Mouse (Mus musculus): Measurements from ENCODE around the gene Cavin4.
"Not testable (repeated sequence)": the region's sequence is repeated elsewhere in the genome, so short reads cannot be mapped to it uniquely, and the experiment has no call there.

Gene Cavin4

GRCm38 (mm10) chr4:48672915-48673314, 9.6 kb downstream of the Cavin4 start:
- no peak for DNase-seq (ENCODE audit: low spot score in 2 of 2)

- DNase-seq (ENCODE audit: low spot score in 2 of 2), result no peak
These were observed 11.1 kb downstream of the Cavin4 start for GRCm38 (mm10) chr4:48674412-48674811.

GRCm38 (mm10) chr4:48676570-48677185, 13.4 kb downstream of the Cavin4 start:
- no peak for DNase-seq (ENCODE audit: low spot score in 2 of 2)

- DNase-seq (ENCODE audit: low spot score in 2 of 2), result no peak
These were observed 14.0 kb downstream of the Cavin4 start for GRCm38 (mm10) chr4:48677276-48677675.

- DNase-seq (ENCODE audit: low spot score in 2 of 2), result no peak
These were observed 14.5 kb downstream of the Cavin4 start for GRCm38 (mm10) chr4:48677812-48678211.

GRCm38 (mm10) chr4:48678793-48679192, 15.5 kb downstream of the Cavin4 start:
- DNase-seq (ENCODE audit: low spot score in 2 of 2), result no peak

GRCm38 (mm10) chr4:48679728-48680127, 16.4 kb downstream of the Cavin4 start:
- DNase-seq (ENCODE audit: low spot score in 2 of 2), result not testable (repeated sequence)

GRCm38 (mm10) chr4:48680214-48680613, 16.9 kb downstream of the Cavin4 start:
- DNase-seq (ENCODE audit: low spot score in 2 of 2), result no peak

- DNase-seq (ENCODE audit: low spot score in 2 of 2), result no peak
These were observed 17.5 kb downstream of the Cavin4 start for GRCm38 (mm10) chr4:48680648-48681343.

- DNase-seq (ENCODE audit: low spot score in 2 of 2), result no peak
These were observed 19.8 kb downstream of the Cavin4 start for GRCm38 (mm10) chr4:48683126-48683525.

GRCm38 (mm10) chr4:48683633-48684209, 20.4 kb downstream of the Cavin4 start:
- not testable (repeated sequence) for DNase-seq (ENCODE audit: low spot score in 2 of 2)

- DNase-seq (ENCODE audit: low spot score in 2 of 2), result no peak
These were observed 21.4 kb downstream of the Cavin4 start for GRCm38 (mm10) chr4:48684593-48685187.

GRCm38 (mm10) chr4:48688148-48688547, 24.8 kb downstream of the Cavin4 start:
- DNase-seq (ENCODE audit: low spot score in 2 of 2), result no peak

GRCm38 (mm10) chr4:48690640-48691039, 27.3 kb downstream of the Cavin4 start:
- DNase-seq (ENCODE audit: low spot score in 2 of 2), result no peak

- DNase-seq (ENCODE audit: low spot score in 2 of 2), result no peak
These were observed 28.6 kb downstream of the Cavin4 start for GRCm38 (mm10) chr4:48691793-48692437.

- DNase-seq (ENCODE audit: low spot score in 2 of 2), result no peak
These were observed 29.5 kb downstream of the Cavin4 start for GRCm38 (mm10) chr4:48692736-48693292.

- no peak for DNase-seq (ENCODE audit: low spot score in 2 of 2)
These were observed 33.4 kb downstream of the Cavin4 start for GRCm38 (mm10) chr4:48696706-48697105.

GRCm38 (mm10) chr4:48697302-48697701, 34.0 kb downstream of the Cavin4 start:
- no peak for DNase-seq (ENCODE audit: low spot score in 2 of 2)

GRCm38 (mm10) chr4:48715865-48716650, 52.7 kb downstream of the Cavin4 start:
- DNase-seq (ENCODE audit: low spot score in 2 of 2), result no peak

GRCm38 (mm10) chr4:48716817-48717216, 53.5 kb downstream of the Cavin4 start:
- DNase-seq (ENCODE audit: low spot score in 2 of 2), result no peak
